Mouse (Mus musculus) thymus, postnatal 36 days (tissue): Measurements from ENCODE around the gene H2-DMb2.

Experiments
- DNase-seq, 2 experiments: peaks; one replicate each; pipeline ENCODE4 v3.0.0; 2022; ENCODE audit warnings: mixed read lengths in 2 of 2

The H2-DMb2 gene

DNA sequence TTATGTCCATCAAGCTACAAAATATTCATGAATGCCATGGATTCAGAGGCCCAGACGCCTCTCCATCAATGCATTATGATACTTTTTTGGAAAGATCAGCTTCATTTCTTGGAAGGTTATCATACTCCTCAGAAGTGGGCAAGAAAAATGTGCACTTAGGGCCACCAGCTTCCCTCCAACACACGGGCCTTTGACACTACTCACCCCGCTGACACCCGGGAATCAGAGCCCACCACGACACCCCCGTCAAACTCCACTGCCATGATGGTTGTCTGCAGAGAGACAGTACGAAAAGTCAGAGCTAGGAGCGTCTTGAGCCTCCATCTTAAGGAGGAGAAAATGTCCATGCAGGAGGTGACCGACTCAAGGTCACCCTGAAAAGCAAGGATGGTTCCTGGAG is 42.4 kb downstream of the H2-DMb2 start:
- no peak for DNase-seq

GRCm38 (mm10) chr17:34186885-34187260 is 43.8 kb downstream of the H2-DMb2 start:
- no peak for DNase-seq

DNA sequence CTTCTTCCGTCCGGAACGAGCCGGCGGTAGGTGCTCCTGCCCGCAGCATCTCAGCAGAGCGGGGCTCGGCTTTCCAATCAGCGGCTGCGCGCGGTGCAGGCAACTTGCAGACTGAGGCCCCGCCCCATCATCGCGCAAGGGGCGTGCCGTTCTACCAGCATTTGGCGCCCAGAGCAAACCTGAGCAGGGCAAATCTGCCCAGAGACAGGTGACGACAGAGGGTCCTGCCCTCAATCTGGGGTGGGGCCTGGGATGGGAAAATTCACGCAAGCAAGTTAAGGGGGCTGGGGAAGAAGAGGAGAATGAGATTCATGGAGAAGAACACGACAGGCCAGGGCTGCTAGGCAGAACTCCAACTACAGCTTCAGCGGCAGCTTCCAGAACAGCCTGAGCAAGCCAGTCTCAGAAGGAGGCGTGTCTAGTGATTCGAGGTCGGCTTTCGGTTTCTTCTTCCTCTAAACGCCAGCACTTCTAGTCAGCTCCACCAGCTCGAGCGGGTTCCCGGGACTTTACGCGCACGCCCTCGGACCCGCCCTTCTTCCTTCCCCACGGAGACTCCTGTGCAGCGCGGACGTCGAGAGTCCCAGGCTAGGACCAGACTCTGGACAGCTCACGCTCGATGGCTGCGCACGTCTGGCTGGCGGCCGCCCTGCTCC is 44.3 kb downstream of the H2-DMb2 start, which contains the start of the genes Tap1 and Psmb9:
TSS of gene Tap1 (plus strand) at position 293 of the 656 bp plus-strand sequence.
TSS of gene Psmb9 (minus strand) at position 504 of the 656 bp plus-strand sequence.
- DNase-seq, result peak; percentile 99 to 100

DNA sequence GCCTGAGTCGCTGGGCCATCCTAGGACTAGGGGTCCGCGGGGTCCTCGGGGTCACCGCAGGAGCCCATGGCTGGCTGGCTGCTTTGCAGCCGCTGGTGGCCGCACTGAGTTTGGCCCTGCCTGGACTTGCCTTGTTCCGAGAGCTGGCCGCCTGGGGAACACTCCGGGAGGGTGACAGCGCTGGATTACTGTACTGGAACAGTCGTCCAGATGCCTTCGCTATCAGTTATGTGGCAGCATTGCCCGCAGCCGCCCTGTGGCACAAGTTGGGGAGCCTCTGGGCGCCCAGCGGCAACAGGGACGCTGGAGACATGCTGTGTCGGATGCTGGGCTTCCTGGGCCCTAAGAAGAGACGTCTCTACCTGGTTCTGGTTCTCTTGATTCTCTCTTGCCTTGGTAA is 44.9 kb downstream of the H2-DMb2 start:
- DNase-seq, result peak in 1 of 2 experiments; percentile 60

- no peak for DNase-seq
Observed at GRCm38 (mm10) chr17:34188986-34189385, 45.9 kb downstream of the H2-DMb2 start.

DNA sequence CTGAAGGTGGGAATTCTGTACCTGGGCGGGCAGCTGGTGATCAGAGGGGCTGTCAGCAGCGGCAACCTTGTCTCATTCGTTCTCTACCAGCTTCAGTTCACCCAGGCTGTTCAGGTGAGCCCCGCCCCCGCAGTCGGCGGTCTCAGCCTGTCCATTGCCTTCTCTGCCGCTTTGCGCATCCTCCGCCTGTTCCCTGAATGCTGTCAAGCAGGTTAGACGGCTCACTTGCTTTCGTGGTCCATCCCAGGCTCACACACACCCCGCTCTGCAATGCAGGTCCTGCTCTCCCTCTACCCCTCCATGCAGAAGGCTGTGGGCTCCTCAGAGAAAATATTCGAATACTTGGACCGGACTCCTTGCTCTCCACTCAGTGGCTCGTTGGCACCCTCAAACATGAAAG is 49.7 kb downstream of the H2-DMb2 start:
- DNase-seq, result no peak

GRCm38 (mm10) chr17:34193468-34193867 is 50.4 kb downstream of the H2-DMb2 start:
- no peak for DNase-seq

GRCm38 (mm10) chr17:34194723-34195122 is 51.6 kb downstream of the H2-DMb2 start:
- DNase-seq, result no peak

- peak; percentile 86 to 92 for DNase-seq
Observed at GRCm38 (mm10) chr17:34196491-34196890, 53.4 kb downstream of the H2-DMb2 start.

DNA sequence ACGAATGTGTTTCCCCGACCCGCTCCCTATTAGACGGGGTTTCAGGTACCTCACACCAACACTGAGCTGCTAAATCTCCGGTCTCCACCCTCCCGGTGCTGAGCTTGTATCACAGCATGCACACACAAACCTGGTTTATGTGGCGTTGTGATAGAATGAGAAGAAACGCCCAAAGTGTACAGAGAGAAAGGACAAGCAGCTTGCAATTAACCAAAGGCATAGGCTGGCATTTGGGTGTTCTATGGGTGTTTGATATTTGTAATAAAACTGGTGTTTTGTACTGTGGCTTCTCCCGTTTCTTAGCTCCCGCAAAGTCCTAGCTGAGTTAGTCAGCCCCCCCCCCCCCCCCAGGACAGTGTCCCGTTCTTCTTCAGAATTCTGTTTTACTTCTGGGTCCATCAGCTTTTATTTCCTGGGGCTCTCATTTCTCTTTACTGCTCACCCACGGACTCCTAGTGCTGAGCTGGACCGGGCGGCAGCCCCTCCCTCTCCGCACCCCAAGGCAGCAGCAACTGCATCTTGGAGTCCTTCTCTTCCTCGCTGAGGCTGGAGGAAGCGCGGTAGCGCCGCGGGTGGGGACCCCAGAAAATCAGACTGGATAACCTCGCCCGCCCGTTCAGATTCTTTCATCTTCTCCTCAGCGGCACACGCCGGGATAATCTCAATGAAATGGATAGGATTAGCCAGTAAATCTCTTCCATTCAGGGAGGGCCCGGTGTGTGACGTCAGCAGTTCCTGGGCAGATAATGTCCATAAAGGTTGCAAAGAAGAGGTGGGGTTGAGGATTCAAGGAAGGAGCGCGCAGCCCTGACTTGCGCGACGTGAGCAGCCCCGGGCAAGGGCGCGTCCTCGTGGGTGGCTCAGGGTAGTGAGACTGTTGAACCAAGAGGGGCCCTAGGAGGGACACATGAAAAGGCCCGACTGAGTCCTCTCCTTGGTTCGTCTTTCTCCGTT is 54.1 kb downstream of the H2-DMb2 start, which contains the start of gene Psmb8:
TSS of gene Psmb8 (plus strand) at position 781 of the 954 bp plus-strand sequence.
- DNase-seq, result peak; percentile 84 to 89

- DNase-seq, result peak; percentile 81 to 82
Observed at GRCm38 (mm10) chr17:34197904-34198520, 54.9 kb downstream of the H2-DMb2 start.

DNA sequence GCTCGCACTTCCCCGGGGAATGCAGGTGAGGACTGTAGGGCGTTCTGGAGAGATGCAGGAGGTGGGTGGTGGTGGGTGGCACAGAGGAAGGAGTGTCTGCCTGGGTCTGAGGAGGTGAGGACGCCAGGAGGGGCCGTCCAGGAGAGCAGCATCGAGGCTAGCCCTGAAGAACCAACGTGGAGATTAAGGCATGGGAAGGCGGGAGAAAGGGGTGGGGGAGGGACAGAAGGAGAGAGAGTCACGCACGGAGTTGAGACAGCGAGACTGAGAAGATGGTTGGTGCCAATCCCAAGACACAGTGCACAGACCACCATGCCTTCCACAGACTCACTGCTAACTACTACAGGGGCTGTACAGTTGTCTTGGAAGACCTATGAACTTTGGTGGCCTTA is 55.4 kb downstream of the H2-DMb2 start:
- no peak for DNase-seq

- peak in 1 of 2 experiments; percentile 39 for DNase-seq
Observed at GRCm38 (mm10) chr17:34199050-34199619, 56.0 kb downstream of the H2-DMb2 start.

DNA sequence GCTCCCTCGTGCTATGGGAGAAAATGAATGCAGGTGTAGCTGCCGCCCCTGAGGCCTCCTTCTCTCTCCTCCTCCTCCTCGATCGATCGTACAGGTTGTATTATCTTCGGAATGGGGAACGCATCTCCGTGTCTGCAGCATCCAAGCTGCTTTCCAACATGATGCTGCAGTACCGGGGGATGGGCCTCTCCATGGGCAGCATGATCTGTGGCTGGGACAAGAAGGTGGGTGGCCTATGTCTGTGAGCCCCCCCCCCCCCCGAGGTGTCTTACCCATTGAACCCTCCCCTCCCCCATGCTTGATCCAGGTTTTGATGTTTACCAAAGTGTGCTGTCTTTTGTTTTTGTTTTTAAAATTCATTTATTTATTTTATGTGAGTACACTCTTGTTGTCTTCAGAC is 56.9 kb downstream of the H2-DMb2 start:
- DNase-seq, result peak in 1 of 2 experiments; percentile 37

GRCm38 (mm10) chr17:34200772-34201505 is 57.8 kb downstream of the H2-DMb2 start:
- DNase-seq, result peak; percentile 49 to 75
